In genomic region chr17:47512956-47513775, GRCm38 (mm10) we compare ENCODE assay signal across 10 mouse cellular contexts. TPM values are rescaled to one million over a fixed set of nuclear protein-coding genes. Genes with fewer than 3 reads are reported as not detected.
A peak's percentile ranks its signal among the peaks of the same experiment; 100 is the strongest.
DNase-seq lines count a peak whose midpoint lies in the region; ATAC-seq and TF ChIP-seq lines count a peak whose summit lies in the region.
"Had no signal": no experiment of that assay in that cellular context is flagged by ENCODE, and none has a peak within 500 bp of the region (broad histone marks: within the 10 kb centered on the region; RNA-seq: fewer than 3 reads in every experiment).

No protein-coding gene starts in this region.

- H3K27ac ChIP-seq in kidney, embryonic 14.5 days (ENCODE audit: low read depth, low read length), result peak overlapping the region; percentile 45; the same call in 1 of the 2 replicates
- peak overlapping the region; percentile 56; the same call in 1 of the 2 replicates for H3K27ac ChIP-seq in brown adipose tissue, adult 24 weeks (replicated peaks; ENCODE audit: low read depth, low read length)
- peak overlapping the region; percentile 66 for H3K27ac ChIP-seq in stomach, embryonic 14.5 days (ENCODE audit: low read length)
- H3K27ac ChIP-seq in hindbrain, postnatal 0 days, result no peak overlapping the region

- H3K36me3 ChIP-seq in kidney, embryonic 14.5 days (ENCODE audit: control insufficient read depth, insufficient read depth, low read length), result no peaks in the 10 kb centered on the region
- H3K36me3 ChIP-seq in stomach, embryonic 14.5 days (ENCODE audit: control insufficient read depth, insufficient read depth, low read length), result no peaks in the 10 kb centered on the region
- H3K36me3 ChIP-seq in hindbrain, postnatal 0 days (ENCODE audit: insufficient read depth, low read length), result no peaks in the 10 kb centered on the region

- 44% methylated on average over 10 of the region's 10 CpGs for WGBS in kidney, embryonic 14.5 days
- WGBS in stomach, embryonic 14.5 days, result 47% methylated on average over 10 of the region's 10 CpGs
- 70% methylated on average over 10 of the region's 10 CpGs for WGBS in hindbrain, postnatal 0 days

- no peak overlapping the region for H3K9ac ChIP-seq in kidney, embryonic 14.5 days (ENCODE audit: low read depth, low read length)
- no peak overlapping the region for H3K9ac ChIP-seq in stomach, embryonic 14.5 days (replicated peaks; ENCODE audit: low read depth, low read length)
- no peak overlapping the region for H3K9ac ChIP-seq in hindbrain, postnatal 0 days (replicated peaks; ENCODE audit: low read length)

- no peak for TF ChIP-seq CTCF in hindbrain, postnatal 0 days (IDR thresholded peaks at IDR 0.05; ENCODE audit: low read depth)

- no peak for ATAC-seq in kidney, embryonic 14.5 days (ENCODE audit: low FRiP score, low TSS enrichment)
- ATAC-seq in stomach, embryonic 14.5 days (ENCODE audit: insufficient number of reproducible peaks, insufficient read depth, low FRiP score, low read depth), result no peak
- no peak for ATAC-seq in hindbrain, postnatal 0 days

- H3K27me3 ChIP-seq in kidney, embryonic 14.5 days (ENCODE audit: control insufficient read depth, insufficient read depth, low read length), result no peaks in the 10 kb centered on the region
- H3K27me3 ChIP-seq in stomach, embryonic 14.5 days (ENCODE audit: control insufficient read depth, insufficient read depth, low read length), result no peaks in the 10 kb centered on the region
- no peaks in the 10 kb centered on the region for H3K27me3 ChIP-seq in hindbrain, postnatal 0 days (ENCODE audit: insufficient read depth, low read length)

- H3K4me1 ChIP-seq in kidney, embryonic 14.5 days (ENCODE audit: control insufficient read depth, insufficient read depth, low read length), result peaks cover 21% of the 10 kb centered on the region
- H3K4me1 ChIP-seq in brown adipose tissue, adult 24 weeks (ENCODE audit: control insufficient read depth, insufficient read depth, insufficient read length, low read length), result peaks cover 13% of the 10 kb centered on the region
- H3K4me1 ChIP-seq in stomach, embryonic 14.5 days (ENCODE audit: control insufficient read depth, insufficient read depth, low read length), result peaks cover 28% of the 10 kb centered on the region
- no peaks in the 10 kb centered on the region for H3K4me1 ChIP-seq in hindbrain, postnatal 0 days (ENCODE audit: insufficient read depth, low read length)

- H3K9me3 ChIP-seq in kidney, embryonic 14.5 days (ENCODE audit: control insufficient read depth, low read length), result no peaks in the 10 kb centered on the region
- H3K9me3 ChIP-seq in stomach, embryonic 14.5 days (ENCODE audit: control insufficient read depth, low read depth, low read length), result no peaks in the 10 kb centered on the region
- no peaks in the 10 kb centered on the region for H3K9me3 ChIP-seq in hindbrain, postnatal 0 days (ENCODE audit: low read length)
- H3K9me3 ChIP-seq: G1E had no signal

- H3K4me2 ChIP-seq in kidney, embryonic 14.5 days (replicated peaks; ENCODE audit: low read depth, low read length), result no peak overlapping the region
- no peak overlapping the region for H3K4me2 ChIP-seq in stomach, embryonic 14.5 days (replicated peaks; ENCODE audit: low read depth, low read length)
- H3K4me2 ChIP-seq in hindbrain, postnatal 0 days (ENCODE audit: low read depth, low read length), result no peak overlapping the region

- no peak overlapping the region for H3K4me3 ChIP-seq in kidney, embryonic 14.5 days (ENCODE audit: low read length)
- H3K4me3 ChIP-seq in brown adipose tissue, adult 24 weeks (ENCODE audit: insufficient read depth, low read depth, low read length), result no peak overlapping the region
- H3K4me3 ChIP-seq in stomach, embryonic 14.5 days (ENCODE audit: low read depth, low read length), result no peak overlapping the region
- H3K4me3 ChIP-seq in hindbrain, postnatal 0 days (ENCODE audit: low read length), result no peak overlapping the region

- DNase-seq in kidney, postnatal 36 days, result no peak
- peak; percentile 62 for DNase-seq in heart, postnatal 4 days
- DNase-seq in right cerebral cortex, postnatal 36 days (ENCODE audit: low spot score in 2 of 2), result no peak
- DNase-seq in hindbrain, postnatal 0 days (ENCODE audit: low spot score), result no peak
- DNase-seq in retina, postnatal 1 day, result no peak
- DNase-seq: kidney, adult 18-20 months had no signal

RNA-seq across cellular contexts. Expression of gene Ccnd3, which starts 8.3 kb away (rescaled TPM):
- polyA plus RNA-seq in kidney, embryonic 14.5 days (2014; fragmentation: Nextera tagmentation; extraction: Ambion mirVana), result 257 and 276 TPM in 2 replicates
- 40.4 and 48.4 TPM in 2 replicates for polyA plus RNA-seq in brown adipose tissue, adult 24 weeks (2012; ENCODE audit: insufficient read depth, insufficient read length, missing spikeins)
- 100 to 1,000 TPM; 170 to 175 TPM for total RNA-seq in heart, postnatal 4 days (2021)
- polyA plus RNA-seq in stomach, embryonic 14.5 days (2014; fragmentation: Nextera tagmentation; extraction: Ambion mirVana), result 425 and 428 TPM in 2 replicates
- total RNA-seq in hindbrain, postnatal 0 days (2014; rRNA removed), result 55.0 and 63.4 TPM in 2 replicates
- 69.3 and 71.5 TPM in 2 replicates for polyA plus RNA-seq in hindbrain, postnatal 0 days (2015; fragmentation: Nextera tagmentation; extraction: Ambion mirVana)

RNA-seq across cellular contexts. Expression of gene Taf8, which starts 11.1 kb away (rescaled TPM):
- polyA plus RNA-seq in kidney, embryonic 14.5 days (2014; fragmentation: Nextera tagmentation; extraction: Ambion mirVana), result 24.9 and 28.9 TPM in 2 replicates
- 6.8 and 8.9 TPM in 2 replicates for polyA plus RNA-seq in brown adipose tissue, adult 24 weeks (2012; ENCODE audit: insufficient read depth, insufficient read length, missing spikeins)
- total RNA-seq in heart, postnatal 4 days (2021), result 10 to 100 TPM; 13.7 to 14.6 TPM
- polyA plus RNA-seq in stomach, embryonic 14.5 days (2014; fragmentation: Nextera tagmentation; extraction: Ambion mirVana), result 24.5 and 27.3 TPM in 2 replicates
- 17.9 and 22.2 TPM in 2 replicates for total RNA-seq in hindbrain, postnatal 0 days (2014; rRNA removed)
- 11.8 and 12.3 TPM in 2 replicates for polyA plus RNA-seq in hindbrain, postnatal 0 days (2015; fragmentation: Nextera tagmentation; extraction: Ambion mirVana)
